Mouse (Mus musculus) testis, adult 2 months (tissue): ENCODE measurements around the gene Il6ra.

Source experiments
- CTCF ChIP-seq: fragments of 200-500 bp; IDR thresholded peaks from 2 replicates; pipeline ENCODE4 v1.5.1; 2012; ENCODE audit warnings: low read depth, mild to moderate bottlenecking, inconsistent platforms, low read length, moderate library complexity; ENCODE audit not compliant: control insufficient read depth, insufficient read depth, insufficient replicate concordance
- POLR2A ChIP-seq: fragments of 200-500 bp; IDR thresholded peaks from 2 replicates; pipeline ENCODE4 v1.6.1; 2012; ENCODE audit warnings: low read depth, mild to moderate bottlenecking, inconsistent platforms, low read length, moderate library complexity; ENCODE audit not compliant: control insufficient read depth

GRCm38 (mm10) chr3:89899511-89899908 lies 13.5 kb downstream of the Il6ra start:
- no peak for TF ChIP-seq CTCF
- no peak for TF ChIP-seq POLR2A
